Mouse (Mus musculus) left cerebral cortex, postnatal 10 days (tissue): ENCODE measurements at regions not wholly inside any gene's neighbourhood (a gene's known extent, or its start where the extent isn't known, plus 50 kb on each side); places are given as distances from the start of the nearest gene placed in this dataset.

ENCODE experiments used
- DNase-seq, 2 experiments: peaks; one replicate each; pipeline ENCODE4 v3.0.0; 2021 to 2022; ENCODE audit warnings: low spot score in 2 of 2, mixed read lengths in 1 of 2; ENCODE audit errors: extremely low spot score in 1 of 2
- intact Hi-C: fragments of 180-260 bp; cut with DNase I; formaldehyde crosslinking; loops from one replicate; pipeline ENCODE4 v1.15.1; 2025

GRCm38 (mm10) chr1:67571616-67572015, 448.8 kb downstream of the Cps1 start:
- intact Hi-C loops = no loop called here

DNA sequence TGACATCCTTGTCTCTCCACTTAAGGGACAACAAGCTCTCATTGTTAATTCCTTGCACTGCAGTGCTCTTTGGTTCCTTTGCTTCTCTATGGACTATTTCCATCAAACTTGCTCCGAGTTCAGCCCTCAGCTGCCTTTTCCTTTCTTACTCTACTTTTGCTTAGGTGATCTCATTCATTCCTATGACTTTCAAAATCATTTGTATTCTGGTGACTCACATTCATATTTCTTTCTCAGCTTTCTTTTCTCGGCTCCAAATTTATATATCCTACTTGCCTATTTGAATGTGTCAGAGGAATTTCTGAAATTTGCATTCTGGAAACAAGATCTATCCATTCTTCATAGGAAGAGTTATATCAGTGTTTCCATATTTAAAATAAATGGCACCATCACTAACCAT, 456.9 kb downstream of the Cps1 start:
- no peak for DNase-seq
- intact Hi-C loops = no loop called here

More at GRCm38 (mm10) chr1:67571616-67572015, 448.8 kb downstream of the Cps1 start:
- no peak for DNase-seq
